Mouse (Mus musculus) gastrocnemius, postnatal 4 days (tissue): ENCODE data around the gene Ubac2. TPM values are rescaled to one million over a fixed set of nuclear protein-coding genes. Genes with fewer than 3 reads are reported as not detected.
"Not testable (repeated sequence)": the region's sequence is repeated elsewhere in the genome, so short reads cannot be mapped to it uniquely, and the experiment has no call there.

Experiments
- DNase-seq, 2 experiments: peaks; one replicate each; pipeline ENCODE4 v3.0.0; 2021 to 2022; ENCODE audit warnings: low spot score in 2 of 2, mixed read lengths in 2 of 2
- total RNA-seq, 2 experiments: library from RNA; stranded (reverse); gene quantifications; 2 replicates each; pipeline ENCODE4 v1.2.3; 2021

Ubac2 gene
- total RNA-seq, 2 experiments from 2014 or later = 28.4 to 30.6 TPM

DNA sequence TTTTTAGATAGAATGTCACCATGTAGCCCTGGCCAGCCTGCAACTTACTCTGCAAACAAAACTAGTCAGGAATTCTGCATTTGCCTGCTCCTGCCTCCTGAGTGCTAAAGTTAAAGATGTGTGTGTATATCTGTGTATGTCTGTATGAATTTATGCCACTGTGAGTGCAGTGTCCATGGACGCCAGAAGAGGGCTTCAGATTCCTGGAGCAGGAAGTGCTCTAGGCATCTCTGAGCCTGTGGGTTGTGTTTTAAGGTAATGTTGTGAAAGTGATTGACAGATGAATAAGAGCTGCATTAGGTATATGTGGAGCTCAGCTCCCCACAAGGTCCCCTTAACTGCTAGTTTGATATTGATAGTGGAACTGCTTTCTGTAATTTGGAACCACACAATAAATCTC, 156.8 kb downstream of the Ubac2 start:
- DNase-seq = no peak

DNA sequence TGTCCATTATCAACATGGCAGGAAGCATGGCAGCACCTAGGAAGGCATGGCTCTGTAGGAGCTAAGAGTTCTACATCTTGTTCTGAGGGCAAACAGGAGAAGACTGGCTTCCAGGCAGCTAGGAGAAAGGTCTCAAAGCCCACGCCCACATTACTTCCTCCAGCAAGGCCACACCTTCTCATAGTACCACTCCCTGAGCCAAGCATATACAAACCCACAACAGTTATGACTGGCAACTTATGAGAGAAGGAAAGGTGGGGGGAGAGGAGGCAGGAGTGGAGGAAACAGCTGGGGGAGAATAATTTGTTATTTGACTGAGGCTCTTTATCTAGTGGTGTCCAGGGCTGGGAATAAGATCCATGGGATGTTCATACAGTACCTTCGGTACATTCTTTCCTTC, 157.4 kb downstream of the Ubac2 start:
- DNase-seq = no peak

DNA sequence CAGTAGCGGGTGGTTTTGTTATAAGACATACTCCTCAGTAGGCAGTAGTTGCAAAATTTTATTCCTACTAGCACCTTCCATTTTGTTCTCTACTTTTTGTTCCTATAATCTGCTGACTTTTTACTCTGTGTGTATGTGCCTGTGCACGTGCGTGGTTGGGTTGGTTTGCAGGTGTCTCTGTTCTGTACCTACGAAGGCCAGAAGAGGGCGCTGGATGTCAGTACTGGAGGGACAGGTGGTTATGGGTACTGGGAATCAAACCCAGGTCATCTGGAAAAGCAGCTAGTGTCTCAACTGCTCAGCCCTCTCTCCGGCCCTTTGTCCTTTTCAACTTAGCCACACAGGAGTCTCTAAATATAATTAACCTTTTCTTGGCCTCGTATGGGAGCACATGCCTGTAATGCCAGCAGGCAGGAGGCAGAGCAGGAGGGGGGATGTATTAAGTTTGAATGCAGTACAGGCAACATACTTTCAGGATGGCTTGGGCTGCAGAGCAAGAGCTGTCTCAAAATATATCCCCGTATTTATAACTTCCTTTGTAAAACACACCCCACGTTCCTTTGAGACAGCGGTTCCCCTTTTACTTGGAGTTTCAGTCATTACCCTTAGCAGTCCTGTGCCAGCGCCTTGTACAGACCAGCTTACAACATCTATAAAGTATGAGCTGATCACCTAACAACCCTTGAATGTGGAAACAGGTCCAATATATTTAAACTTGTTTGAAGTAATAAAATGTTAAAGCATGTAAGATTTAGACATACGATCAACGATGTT, 160.6 kb downstream of the Ubac2 start:
- no peak for DNase-seq

DNA sequence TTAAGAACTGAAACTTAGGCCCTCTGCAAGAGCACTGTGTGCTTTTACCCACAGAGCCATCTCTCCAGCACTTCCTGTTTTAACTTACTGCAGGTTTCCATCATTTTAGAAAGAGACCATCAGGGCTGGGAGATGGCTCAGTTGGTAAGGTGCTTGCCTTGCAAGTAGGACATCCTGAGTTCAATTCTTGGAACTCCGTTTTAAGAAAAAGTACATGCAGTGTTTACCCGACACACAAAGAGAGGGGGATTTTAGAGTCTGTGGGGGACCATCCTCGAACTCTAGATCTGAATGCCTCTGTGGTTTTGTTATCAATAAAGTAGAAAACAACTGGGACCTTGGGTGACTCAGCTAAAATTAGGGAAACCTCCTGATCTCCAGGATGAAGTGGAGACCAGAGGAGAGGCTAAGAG, 163.0 kb downstream of the Ubac2 start:
- no peak for DNase-seq

DNA sequence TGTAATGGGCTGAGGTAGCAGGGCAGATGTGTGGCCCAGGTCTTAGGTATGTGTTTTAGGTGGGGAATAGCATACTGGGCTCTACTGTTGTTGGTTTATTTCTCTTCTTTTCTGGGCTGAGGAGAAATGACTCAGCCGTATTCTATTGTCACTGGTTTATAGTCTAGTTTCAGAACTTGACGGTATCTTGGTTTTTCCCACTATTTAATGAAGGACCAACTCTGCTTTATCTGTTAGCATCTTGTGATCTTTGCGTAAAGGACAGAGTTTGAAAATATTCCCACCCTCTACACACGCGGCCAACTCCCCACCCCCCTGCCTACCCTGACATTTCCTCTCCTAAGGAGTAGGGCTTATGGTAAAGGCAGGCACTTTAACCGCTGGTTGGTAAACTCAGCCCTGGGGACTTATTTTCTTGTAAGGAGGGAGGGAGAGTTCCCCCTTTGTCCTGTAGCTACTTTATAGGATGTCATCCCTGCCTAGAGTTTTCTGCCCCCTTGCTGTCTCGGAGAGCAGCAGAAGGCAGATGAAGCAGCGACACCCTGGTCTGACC, 163.8 kb downstream of the Ubac2 start:
- DNase-seq = no peak

DNA sequence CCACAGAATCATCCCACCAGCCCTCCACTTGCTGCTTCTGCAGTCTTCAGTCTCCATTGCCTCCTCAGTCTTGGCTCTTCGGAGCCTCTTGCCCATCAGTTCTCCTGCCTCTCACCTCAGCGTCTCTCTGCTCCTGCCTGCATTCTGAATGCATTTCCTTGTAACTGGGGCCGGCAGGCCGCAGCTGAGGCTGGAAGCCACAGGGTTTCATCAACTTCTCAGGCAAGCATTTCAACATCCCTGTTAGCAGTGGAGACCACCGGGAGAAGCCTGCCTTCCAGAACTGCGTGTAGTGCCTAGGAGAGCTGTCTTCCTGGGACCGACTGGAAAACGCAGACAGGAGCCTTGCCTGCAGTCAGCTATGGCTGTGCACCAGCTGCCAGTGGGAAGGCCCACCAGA, 169.4 kb downstream of the Ubac2 start:
- DNase-seq = no peak

DNA sequence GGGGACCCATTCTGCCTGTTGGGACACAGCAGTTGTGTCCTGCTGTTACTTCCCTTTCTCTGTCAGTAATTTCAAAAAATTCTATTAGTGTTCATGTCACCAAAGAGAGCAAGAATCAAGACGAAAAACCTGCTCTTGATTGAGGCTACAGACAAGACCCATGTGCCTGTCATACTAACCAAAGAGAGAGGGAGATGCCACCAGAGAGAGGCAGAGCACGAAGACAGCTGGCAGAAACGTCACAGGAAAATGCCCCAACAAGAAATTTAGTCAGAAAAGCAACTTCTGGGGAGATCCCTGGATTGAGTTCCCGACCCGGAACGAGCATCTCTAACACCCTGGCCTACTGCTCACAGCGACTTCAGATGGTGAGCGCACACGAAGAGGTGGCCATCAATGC, 170.4 kb downstream of the Ubac2 start:
- DNase-seq = no peak

DNA sequence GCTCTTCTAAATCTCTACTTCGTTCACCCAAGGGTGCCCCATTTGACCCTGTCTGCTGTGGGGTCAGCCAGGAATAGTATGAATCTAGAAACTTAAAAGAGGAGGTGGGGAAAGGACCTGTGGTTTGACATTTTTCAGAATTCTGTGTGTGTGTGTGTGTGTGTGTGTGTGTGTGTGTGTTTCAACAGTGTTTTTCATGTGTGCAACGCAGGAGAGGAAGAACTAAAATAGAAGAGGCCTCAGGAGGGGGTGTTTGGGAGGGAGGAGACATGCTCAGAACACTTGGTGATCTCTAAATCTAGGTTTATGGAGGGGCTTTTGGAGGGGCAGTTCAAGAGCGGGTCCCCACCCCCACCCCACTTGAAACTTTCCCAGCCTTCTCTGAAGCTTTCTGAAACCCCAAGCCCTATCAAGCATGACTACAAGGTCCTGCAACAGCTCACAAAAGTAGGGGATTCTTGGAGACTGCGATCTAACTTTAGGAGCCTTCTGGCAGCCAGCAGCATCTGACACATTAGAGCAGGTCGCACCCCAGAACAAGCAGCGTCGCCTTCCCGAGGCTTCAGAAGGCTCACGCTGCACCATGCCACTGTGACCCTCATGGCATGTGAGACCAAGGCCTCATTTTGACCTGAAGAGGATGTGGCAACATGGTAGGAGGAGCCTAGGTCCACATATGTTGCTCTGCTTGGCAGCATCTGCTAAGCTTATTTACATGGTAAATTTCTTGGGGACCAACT, 174.6 kb downstream of the Ubac2 start:
- DNase-seq = no peak

DNA sequence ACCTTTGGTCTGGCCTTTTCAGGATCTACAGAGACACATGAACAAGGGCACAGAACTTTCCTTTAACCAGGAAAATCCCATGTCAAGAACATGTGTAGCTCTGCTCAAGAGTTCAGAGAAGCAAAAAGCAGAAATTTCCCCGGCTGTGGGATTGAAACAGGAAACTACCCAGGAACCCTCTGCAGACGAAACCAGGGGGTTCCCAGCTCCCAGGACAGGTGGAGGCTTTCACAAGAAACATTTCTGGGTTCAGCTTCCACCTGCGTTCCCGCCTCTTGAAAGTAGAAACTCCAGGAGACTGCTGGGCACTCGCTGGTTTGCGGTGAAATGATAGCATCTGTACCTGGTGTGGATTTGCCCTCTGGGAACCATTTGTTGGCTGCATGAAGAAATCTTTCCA, 178.5 kb downstream of the Ubac2 start:
- no peak for DNase-seq

DNA sequence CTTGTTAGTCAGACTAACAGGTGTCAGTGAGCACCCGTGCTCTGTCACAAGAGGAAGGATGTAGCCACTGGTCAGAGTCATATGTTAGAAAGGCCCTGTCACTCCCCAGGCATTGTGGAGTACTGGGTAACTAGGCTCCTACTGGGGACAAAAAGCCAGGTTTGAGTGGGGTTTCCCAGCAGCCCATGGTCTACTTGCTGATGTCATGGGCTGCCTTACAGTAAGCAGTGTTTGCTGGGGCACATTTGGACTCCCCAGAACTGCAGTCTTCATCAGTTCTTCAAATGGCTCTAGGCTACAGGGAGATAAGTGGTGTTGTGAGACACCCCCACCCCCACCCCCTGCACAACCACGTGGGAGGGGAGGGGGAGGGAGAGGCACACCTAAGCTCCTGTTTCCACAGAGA, 179.5 kb downstream of the Ubac2 start:
- no peak for DNase-seq

DNA sequence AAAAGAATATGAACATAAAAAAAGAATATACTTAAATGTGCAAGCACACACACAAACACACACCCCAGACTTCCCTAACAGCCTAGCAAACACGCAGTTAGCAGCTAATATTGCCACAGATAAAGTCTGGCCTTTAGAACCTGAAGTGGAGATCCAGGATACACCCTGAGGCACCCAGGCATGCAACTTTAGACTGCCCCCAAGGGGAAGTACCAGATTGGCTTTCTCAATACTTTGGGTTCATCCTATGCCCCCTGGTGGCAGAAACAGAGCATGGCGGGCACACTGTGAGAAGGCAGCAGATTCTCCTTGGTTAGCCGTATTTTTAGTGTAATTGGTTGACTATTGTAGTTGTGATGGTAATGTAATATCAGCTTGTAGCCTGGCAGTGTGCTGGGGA, 182.2 kb downstream of the Ubac2 start:
- peak; percentile 59 to 76 for DNase-seq

DNA sequence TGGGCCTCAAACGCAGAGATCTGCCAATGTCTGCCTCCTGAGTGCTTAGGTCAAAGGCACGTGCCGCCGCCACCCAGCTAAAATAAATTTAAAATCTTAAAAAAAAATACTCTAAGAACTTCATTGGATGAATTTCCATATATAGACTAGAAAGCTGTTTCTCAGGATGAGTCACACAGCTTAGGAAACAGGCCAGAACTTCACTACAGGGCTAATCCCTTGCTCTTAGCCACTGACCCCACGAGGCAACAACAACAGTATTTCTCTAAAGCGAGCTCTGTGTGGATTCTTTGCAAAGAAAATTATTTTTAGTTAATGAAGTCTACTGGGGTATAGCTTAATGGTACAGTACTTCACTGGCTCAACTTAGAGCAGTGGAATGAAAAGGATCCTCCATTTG, 183.0 kb downstream of the Ubac2 start:
- DNase-seq = no peak

DNA sequence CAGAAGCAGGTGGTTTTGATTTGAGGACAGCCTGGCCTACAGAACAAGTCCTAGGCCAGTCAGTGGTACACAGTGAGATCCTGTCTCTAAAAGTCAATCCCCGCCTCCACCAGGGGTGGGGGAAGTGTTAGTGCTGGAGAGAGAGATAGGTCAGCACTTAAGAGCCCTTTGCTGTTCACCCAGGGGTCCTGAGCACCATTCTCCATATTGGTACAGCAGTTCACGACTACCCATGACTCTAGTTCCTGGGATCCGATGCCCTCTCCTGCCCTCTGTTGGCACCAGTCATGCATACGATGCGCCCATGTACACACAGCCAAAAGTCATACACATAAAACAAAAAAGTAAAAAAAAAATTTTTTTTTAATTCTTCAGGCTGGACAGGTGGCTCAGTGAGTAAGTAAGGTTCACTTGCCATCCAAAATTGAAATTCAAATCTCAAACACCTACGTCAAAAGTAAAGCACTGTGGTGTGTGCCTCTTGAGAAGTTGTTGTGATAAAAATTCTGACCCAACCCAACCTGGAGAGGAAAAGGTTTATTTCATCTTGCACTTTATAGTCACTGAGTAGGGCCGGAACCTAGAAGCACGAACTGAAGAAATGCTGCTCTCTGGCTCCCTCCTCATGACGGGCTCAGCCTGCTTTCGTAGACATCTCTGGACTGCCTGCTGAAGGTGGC, 184.1 kb downstream of the Ubac2 start:
- DNase-seq = no peak

DNA sequence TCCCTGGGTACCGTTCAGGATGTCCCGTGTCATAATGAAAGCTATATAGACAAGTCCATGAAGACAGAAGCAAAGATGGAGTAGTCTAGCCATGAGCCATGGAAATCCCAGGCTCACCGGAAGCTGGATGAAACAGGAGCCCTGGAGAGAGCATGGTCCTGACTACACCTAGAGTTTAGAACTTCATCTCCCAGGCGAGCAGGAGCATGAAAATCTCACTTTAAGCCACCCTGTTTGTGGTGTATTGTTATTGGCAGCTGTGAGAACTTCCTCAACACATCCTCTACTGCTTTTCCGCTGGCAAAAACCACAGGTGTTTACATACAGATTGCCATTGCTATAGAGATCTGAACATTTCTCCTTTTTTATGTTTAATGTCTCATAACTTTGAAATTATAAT, 185.2 kb downstream of the Ubac2 start:
- DNase-seq = no peak

DNA sequence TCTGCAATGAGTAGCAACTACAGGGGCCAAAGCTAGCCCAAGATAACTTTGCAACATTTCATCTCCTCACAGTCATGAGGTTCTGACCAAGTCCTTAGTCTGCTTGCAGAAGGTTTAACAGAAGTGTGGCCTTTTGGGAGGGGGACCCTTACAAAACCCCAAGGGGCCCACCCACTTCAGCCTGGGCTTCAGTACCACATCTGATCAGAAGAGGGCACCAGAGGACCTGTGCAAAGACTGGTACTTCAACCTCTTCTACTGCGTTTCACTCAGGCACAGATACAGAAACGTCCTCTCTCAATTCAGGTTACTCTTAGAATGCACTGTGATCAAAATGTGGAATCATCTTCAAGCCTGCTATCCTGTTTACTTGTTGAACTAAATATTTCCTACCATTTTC, 186.1 kb downstream of the Ubac2 start:
- DNase-seq = peak; percentile 54 to 65

DNA sequence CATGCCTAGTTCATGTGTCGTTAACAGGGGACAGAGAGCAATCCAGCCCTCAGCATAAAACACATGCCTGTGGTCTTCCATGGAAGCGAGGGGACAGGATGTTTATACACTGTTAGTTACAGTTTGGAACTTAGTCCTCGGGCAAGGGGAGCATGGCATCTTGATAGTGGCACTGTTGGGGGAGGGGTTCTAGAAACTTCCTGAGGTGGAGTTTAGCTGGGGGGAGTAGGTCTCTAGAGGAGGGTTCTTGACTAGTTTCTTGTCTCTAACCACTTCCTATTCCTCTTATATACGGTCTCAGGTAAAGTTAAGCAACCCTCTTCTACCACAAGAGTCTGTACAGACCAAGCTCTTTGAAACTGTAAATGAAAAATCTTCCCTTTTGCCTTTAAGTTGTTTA, 187.8 kb downstream of the Ubac2 start:
- no peak for DNase-seq

DNA sequence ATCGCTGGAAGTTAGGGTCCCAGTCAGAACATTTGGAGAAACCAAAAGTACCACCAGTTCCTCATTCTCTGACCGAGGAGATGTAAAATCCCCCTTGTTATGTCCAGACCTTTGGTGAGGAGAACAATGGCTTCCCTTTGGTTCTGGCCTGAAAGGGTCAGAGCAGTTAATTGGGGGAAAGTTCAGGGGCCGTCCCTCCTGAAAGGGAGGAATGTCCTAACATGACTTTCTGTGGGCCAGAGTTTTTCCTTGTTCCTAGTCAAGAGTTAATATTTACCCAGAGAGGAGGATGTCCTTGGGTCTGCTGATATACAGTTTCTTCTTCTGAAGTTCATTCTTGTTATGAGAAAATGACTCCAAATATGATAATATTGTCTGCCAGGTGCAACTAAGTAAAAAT, 189.6 kb downstream of the Ubac2 start:
- DNase-seq = not testable (repeated sequence)

DNA sequence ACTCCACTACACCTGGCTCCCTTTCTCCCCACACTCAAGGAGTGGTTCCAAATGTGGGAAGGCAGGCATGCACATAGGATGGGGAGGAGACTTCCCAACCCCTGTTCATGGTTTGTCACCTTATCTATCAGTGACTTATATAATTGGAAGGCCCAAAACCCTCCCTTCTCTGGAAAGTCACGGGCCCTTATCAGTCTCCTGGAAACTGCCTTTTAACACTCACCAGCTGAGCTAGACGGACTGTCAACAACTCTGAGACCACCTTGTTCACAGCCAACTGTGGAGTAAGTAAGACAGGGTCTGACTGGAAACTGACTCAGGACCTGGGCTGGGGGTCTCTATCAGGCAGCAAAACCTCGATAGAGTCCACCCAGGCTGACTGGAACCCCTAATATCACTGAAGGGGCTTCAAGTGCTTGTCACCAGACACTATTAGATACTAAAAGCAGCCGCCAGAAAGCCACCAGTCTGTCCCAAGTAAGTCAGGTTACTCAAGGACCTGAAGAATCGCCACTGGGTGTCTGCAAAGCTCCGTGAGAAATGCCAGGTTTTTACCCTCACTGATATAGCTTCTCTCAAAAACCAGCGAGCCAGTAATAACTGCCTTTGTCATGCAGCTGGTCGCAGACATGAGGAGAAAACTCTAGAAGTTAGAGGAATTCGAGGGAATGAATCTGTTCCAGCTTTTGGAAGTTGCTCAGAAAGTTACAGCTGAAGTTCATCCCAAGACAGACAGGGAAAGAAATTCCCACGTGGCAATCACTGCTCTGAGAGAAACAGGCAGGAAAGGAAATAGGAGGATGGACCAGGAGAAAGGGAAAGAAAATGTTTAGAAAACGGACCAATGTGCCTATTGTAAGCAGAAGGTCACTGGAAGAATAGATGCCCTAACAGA, 190.6 kb downstream of the Ubac2 start:
- DNase-seq = no peak

DNA sequence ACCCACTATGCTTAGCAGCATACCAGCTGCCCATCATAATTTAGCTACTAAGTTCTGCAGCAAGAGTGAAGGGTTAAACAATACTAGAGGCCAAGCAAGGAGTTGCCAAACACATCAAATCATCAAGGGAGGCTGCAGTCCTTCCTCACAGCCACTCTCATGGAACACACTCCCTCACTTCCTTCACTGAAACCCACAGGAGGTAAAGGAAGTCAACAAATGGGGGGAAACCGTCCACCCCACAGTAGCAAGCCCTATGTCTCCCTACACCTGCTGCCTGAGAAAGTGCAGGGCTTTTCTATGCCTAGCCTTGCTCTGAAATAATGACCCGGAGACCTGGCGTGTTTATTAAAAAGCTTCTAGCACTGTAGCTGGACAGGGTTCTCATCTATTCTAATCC, 191.5 kb downstream of the Ubac2 start:
- DNase-seq = no peak
